Mouse (Mus musculus) CH12.LX (cell line): ENCODE measurements around the gene Tmpo.

Experiments used
- CTCF ChIP-seq, 2 experiments: IDR thresholded peaks in 1 of 2; conservative IDR thresholded peaks in 1 of 2; 2 replicates each; pipeline ENCODE4 v1.5.1; 2011 to 2012; ENCODE audit warnings: low read depth in 2 of 2, low read length in 2 of 2, improper control_type of control experiment in 1 of 2, inconsistent platforms in 1 of 2, mild to moderate bottlenecking in 1 of 2, moderate library complexity in 1 of 2
- MAFK ChIP-seq: IDR thresholded peaks from 2 replicates; pipeline ENCODE4 v1.6.1; 2011; ENCODE audit warnings: low read length, improper control_type of control experiment; ENCODE audit not compliant: insufficient replicate concordance

DNA sequence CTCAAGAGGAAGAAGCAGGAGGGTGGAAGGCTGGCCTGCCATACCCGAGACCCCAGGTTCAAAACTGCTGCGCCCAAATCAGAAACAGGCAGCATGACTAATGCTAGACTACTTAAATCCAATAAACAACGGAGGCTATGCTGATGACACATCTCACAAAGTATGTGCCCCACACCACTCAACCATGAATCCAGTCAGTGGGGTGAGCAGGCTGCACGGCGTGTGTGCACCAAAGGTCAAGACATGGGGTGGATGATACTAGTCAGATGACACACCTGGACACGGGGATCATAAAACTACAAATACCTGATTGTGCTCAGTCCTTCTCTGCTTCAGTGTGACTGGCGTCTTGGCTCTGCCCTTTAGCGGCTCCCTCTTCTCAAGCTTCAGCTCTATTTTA lies 22.7 kb downstream of the Tmpo start:
- TF ChIP-seq MAFK (no peak), CTCF (conservative IDR thresholded peaks at IDR 0.05 in 1 of 2, IDR thresholded peaks at IDR 0.05 in 1 of 2; ENCODE audit: low read depth in 2 of 2, low read length in 2 of 2) (no peak)
